Mouse (Mus musculus) lung, postnatal 0 days (tissue): ENCODE data around the gene Msi2. TPM values are rescaled to one million over a fixed set of nuclear protein-coding genes. Genes with fewer than 3 reads are reported as not detected.
A peak's percentile ranks its signal among the peaks of the same experiment; 100 is the strongest.

ENCODE experiments used
- ATAC-seq: fragments of 200-750 bp; cut with Nextera tagmentation; 2 replicates; pipeline ENCODE4 v1.8.0; 2017; ENCODE audit warnings: moderate library complexity
- DNase-seq: peaks from one replicate; pipeline ENCODE4 v3.0.0-alpha.2; 2016; ENCODE audit warnings: low spot score
- H3K27ac ChIP-seq: fragments of 300-500 bp; sonication (generic); 2 replicates; pipeline ENCODE4 v1.5.1; 2014; ENCODE audit warnings: antibody characterized with exemption, mild to moderate bottlenecking, low read length, mixed read lengths
- H3K27me3 ChIP-seq: fragments of 300-500 bp; sonication (generic); replicated peaks from 2 replicates; pipeline ENCODE4 v1.6.1; 2014; ENCODE audit warnings: low read length, mixed read lengths; ENCODE audit not compliant: insufficient read depth
- H3K36me3 ChIP-seq: fragments of 300-500 bp; sonication (generic); 2 replicates; pipeline ENCODE4 v1.6.1; 2014; ENCODE audit warnings: low read length, mixed read lengths; ENCODE audit not compliant: insufficient read depth
- H3K4me1 ChIP-seq: fragments of 300-500 bp; sonication (generic); 2 replicates; pipeline ENCODE4 v1.6.1; 2014; ENCODE audit warnings: antibody characterized with exemption, low read depth, low read length, mixed read lengths; ENCODE audit not compliant: insufficient read depth
- H3K4me2 ChIP-seq: fragments of 300-500 bp; sonication (generic); replicated peaks from 2 replicates; pipeline ENCODE4 v1.6.1; 2014; ENCODE audit warnings: low read depth, mild to moderate bottlenecking, low read length, moderate library complexity, mixed read lengths
- H3K4me3 ChIP-seq: fragments of 300-500 bp; sonication (generic); 2 replicates; pipeline ENCODE4 v1.5.1; 2014; ENCODE audit warnings: low read depth, low read length
- H3K9ac ChIP-seq: fragments of 300-500 bp; sonication (generic); replicated peaks from 2 replicates; pipeline ENCODE4 v1.6.1; 2014; ENCODE audit warnings: low read depth, mild to moderate bottlenecking
- H3K9me3 ChIP-seq: fragments of 300-500 bp; sonication (generic); 2 replicates; pipeline ENCODE4 v1.6.1; 2016; ENCODE audit warnings: low read length, mixed read lengths
- CTCF ChIP-seq: IDR thresholded peaks from 2 replicates; pipeline ENCODE4 v1.5.1; 2016; ENCODE audit warnings: antibody characterized with exemption, mild to moderate bottlenecking
- EP300 ChIP-seq: IDR thresholded peaks from 2 replicates; pipeline ENCODE4 v1.6.1; 2016; ENCODE audit warnings: antibody characterized with exemption, mild to moderate bottlenecking, control low read depth
- WGBS: fragments of 180-500 bp; shearing (Covaris S2); extraction: QIAGEN DNeasy Blood & Tissue Kit; methylation state at CpG from one replicate; pipeline ENCODE4 v1.1.7; 2014; 5-methylcytosine and 5-hydroxymethylcytosine counted together
- polyA plus RNA-seq: library from polyadenylated mRNA; unstranded; fragments of >200 nt; fragmentation: Nextera tagmentation; extraction: Ambion mirVana; gene quantifications from 2 replicates; pipeline ENCODE4 v1.2.1, GENCODE M21; 2015

Msi2 gene
- polyA plus RNA-seq, 1 experiment from 2014 or later = 12.6 TPM

DNA sequence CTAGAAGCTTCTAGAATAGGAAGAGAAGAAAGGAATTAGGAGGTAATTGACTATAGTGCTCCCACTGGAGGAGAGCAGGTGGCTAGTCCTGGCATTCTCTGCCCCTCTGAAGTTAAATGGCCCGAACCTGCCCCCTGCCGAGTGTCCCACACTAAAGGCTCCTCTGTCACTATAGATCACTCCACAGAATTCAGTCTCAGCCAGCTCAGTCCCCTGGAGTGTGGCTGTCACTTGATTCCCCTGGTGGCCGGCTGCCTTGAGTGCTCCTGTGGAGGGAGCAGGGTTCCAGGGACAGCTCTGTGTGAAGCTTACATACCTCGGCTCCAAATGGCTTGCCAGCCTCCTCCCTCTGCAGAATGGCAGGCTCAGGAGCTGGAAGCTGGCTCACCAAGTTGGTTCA, 391.3 kb downstream of the Msi2 start:
- 18% methylated on average over 4 of the region's 4 CpGs for WGBS
- Histone ChIP-seq H3K4me2 (no peak overlapping the region), H3K4me3 (no peak overlapping the region), H3K4me1 (no peaks in the 10 kb centered on the region), H3K9me3 (no peaks in the 10 kb centered on the region), H3K36me3 (no peaks in the 10 kb centered on the region), H3K9ac (no peak overlapping the region), H3K27me3 (no peaks in the 10 kb centered on the region), H3K27ac (no peak overlapping the region)
- ATAC-seq (no peak), DNase-seq (no peak)
- TF ChIP-seq CTCF (peak; percentile 20; the same call in 1 of the 2 replicates), EP300 (no peak)

DNA sequence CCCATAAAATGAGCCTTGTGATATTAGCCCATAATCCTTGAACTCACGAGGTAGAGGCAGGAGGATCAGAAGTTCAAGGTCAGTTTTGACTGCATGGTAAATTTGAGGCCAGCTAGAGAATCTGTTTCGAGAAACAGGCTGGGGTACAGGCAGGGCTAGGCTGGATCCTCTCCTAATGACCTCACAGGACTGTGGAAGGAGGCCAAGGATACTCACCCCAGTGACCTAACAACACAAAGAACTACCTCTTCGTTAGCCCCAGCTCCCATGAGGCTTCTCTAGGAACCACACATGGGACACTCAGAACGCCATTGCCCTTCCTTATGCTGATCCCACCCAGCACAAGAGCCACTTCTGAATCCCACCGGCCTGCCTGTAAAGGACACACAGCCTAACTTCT, 399.5 kb downstream of the Msi2 start:
- Histone ChIP-seq H3K36me3 (no peaks in the 10 kb centered on the region), H3K4me2 (no peak overlapping the region), H3K9ac (no peak overlapping the region), H3K4me3 (no peak overlapping the region), H3K9me3 (no peaks in the 10 kb centered on the region), H3K27me3 (no peaks in the 10 kb centered on the region), H3K4me1 (peaks cover 3% of the 10 kb centered on the region; the same call in 1 of the 2 replicates), H3K27ac (no peak overlapping the region)
- no peak for ATAC-seq
- DNase-seq = no peak
- WGBS = 58% methylated on average over 5 of the region's 5 CpGs
- TF ChIP-seq EP300 (no peak), CTCF (no peak)

GRCm38 (mm10) chr11:88315393-88315792, 402.9 kb downstream of the Msi2 start:
- Histone ChIP-seq H3K9ac (no peak overlapping the region), H3K27ac (no peak overlapping the region), H3K9me3 (no peaks in the 10 kb centered on the region), H3K4me3 (no peak overlapping the region), H3K4me1 (peaks cover 3% of the 10 kb centered on the region; the same call in 1 of the 2 replicates), H3K4me2 (no peak overlapping the region), H3K36me3 (no peaks in the 10 kb centered on the region), H3K27me3 (no peaks in the 10 kb centered on the region)
- DNase-seq (no peak), ATAC-seq (no peak)
- no peak for TF ChIP-seq CTCF
- no peak for TF ChIP-seq EP300
- WGBS = 62% methylated on average over 5 of the region's 5 CpGs

GRCm38 (mm10) chr11:88314471-88314870, 403.8 kb downstream of the Msi2 start:
- Histone ChIP-seq H3K36me3 (no peaks in the 10 kb centered on the region), H3K27me3 (no peaks in the 10 kb centered on the region), H3K4me1 (peaks cover 3% of the 10 kb centered on the region; the same call in 1 of the 2 replicates), H3K4me3 (no peak overlapping the region), H3K9me3 (no peaks in the 10 kb centered on the region), H3K27ac (no peak overlapping the region), H3K4me2 (no peak overlapping the region), H3K9ac (no peak overlapping the region)
- 39% methylated on average over 6 of the region's 6 CpGs for WGBS
- ATAC-seq (no peak), DNase-seq (no peak)
- no peak for TF ChIP-seq CTCF
- TF ChIP-seq EP300 = no peak

GRCm38 (mm10) chr11:88313512-88313911, 404.8 kb downstream of the Msi2 start:
- H3K27me3 ChIP-seq = no peaks in the 10 kb centered on the region
- ATAC-seq (peak; percentile 43), DNase-seq (no peak)
- WGBS = 11% methylated on average over 8 of the region's 8 CpGs
- no peak overlapping the region for H3K9ac ChIP-seq
- no peak for TF ChIP-seq CTCF
- TF ChIP-seq EP300 = no peak
- no peak overlapping the region for H3K4me3 ChIP-seq
- peaks cover 3% of the 10 kb centered on the region; the same call in 1 of the 2 replicates for H3K4me1 ChIP-seq
- H3K9me3 ChIP-seq = no peaks in the 10 kb centered on the region
- no peak overlapping the region for H3K27ac ChIP-seq
- no peak overlapping the region for H3K4me2 ChIP-seq
- H3K36me3 ChIP-seq = no peaks in the 10 kb centered on the region

DNA sequence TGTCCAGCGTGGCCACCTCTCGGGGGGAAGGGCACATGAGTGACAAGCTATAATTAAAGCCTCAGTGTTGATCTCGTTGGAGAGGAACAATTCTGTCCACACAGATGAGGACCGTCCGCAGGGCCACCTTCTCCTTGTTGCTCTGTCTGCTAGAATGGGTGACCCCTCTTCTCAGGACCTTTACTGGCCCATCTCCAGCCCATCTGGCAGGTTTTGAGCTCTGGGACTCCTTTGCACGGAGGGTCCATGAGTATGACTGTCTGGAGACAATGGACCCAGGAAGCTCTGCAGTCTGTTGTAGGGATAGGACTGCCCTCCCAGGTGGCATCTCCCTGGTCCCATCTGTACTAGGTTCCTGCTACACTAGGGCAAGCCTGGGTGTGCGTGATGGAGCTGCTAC, 406.7 kb downstream of the Msi2 start:
- Histone ChIP-seq H3K4me1 (peaks cover 3% of the 10 kb centered on the region; the same call in 1 of the 2 replicates), H3K9me3 (no peaks in the 10 kb centered on the region), H3K27ac (no peak overlapping the region), H3K9ac (no peak overlapping the region), H3K27me3 (no peaks in the 10 kb centered on the region), H3K4me2 (no peak overlapping the region), H3K36me3 (no peaks in the 10 kb centered on the region), H3K4me3 (no peak overlapping the region)
- WGBS = 77% methylated on average over 7 of the region's 7 CpGs
- no peak for TF ChIP-seq EP300
- DNase-seq (no peak), ATAC-seq (no peak)

- TF ChIP-seq EP300 = no peak
- no peak for TF ChIP-seq CTCF
- Histone ChIP-seq H3K9me3 (no peaks in the 10 kb centered on the region), H3K27me3 (no peaks in the 10 kb centered on the region), H3K36me3 (no peaks in the 10 kb centered on the region), H3K4me2 (no peak overlapping the region), H3K4me1 (peaks cover 3% of the 10 kb centered on the region; the same call in 1 of the 2 replicates), H3K27ac (no peak overlapping the region), H3K9ac (no peak overlapping the region), H3K4me3 (no peak overlapping the region)
- no peak for ATAC-seq
- WGBS = 70% methylated on average over 6 of the region's 6 CpGs
- no peak for DNase-seq
Measured at GRCm38 (mm10) chr11:88310773-88311172, 407.5 kb downstream of the Msi2 start.
